Mouse (Mus musculus) midbrain, embryonic 13.5 days (tissue): ENCODE results near the gene C330021F23Rik. TPM values are rescaled to one million over a fixed set of nuclear protein-coding genes. Genes with fewer than 3 reads are reported as not detected.

Experiments used
- ATAC-seq: fragments of 200-750 bp; cut with Nextera tagmentation; 2 replicates; pipeline ENCODE4 v1.8.0; 2017; ENCODE audit warnings: mild to moderate bottlenecking, moderate TSS enrichment, moderate library complexity
- H3K27ac ChIP-seq: fragments of 300-500 bp; sonication (generic); 2 replicates; pipeline ENCODE4 v1.5.1; 2015; ENCODE audit warnings: inconsistent platforms, mild to moderate bottlenecking, moderate library complexity
- H3K27me3 ChIP-seq: fragments of 300-500 bp; sonication (generic); 2 replicates; pipeline ENCODE4 v1.6.1; 2015; ENCODE audit warnings: mild to moderate bottlenecking, inconsistent platforms
- H3K36me3 ChIP-seq: fragments of 300-500 bp; sonication (generic); 2 replicates; pipeline ENCODE4 v1.6.1; 2015; ENCODE audit warnings: mild to moderate bottlenecking, inconsistent platforms
- H3K4me1 ChIP-seq: fragments of 300-500 bp; sonication (generic); replicated peaks from 2 replicates; pipeline ENCODE4 v1.6.1; 2015; ENCODE audit warnings: inconsistent platforms
- H3K4me2 ChIP-seq: fragments of 300-500 bp; sonication (generic); replicated peaks from 2 replicates; pipeline ENCODE4 v1.6.1; 2015; ENCODE audit warnings: moderate library complexity, mild to moderate bottlenecking, inconsistent platforms
- H3K4me3 ChIP-seq: fragments of 300-500 bp; sonication (generic); replicated peaks from 2 replicates; pipeline ENCODE4 v1.5.1; 2015; ENCODE audit warnings: mild to moderate bottlenecking, inconsistent platforms
- H3K9ac ChIP-seq: fragments of 300-500 bp; sonication (generic); replicated peaks from 2 replicates; pipeline ENCODE4 v1.6.1; 2015; ENCODE audit warnings: mild to moderate bottlenecking, inconsistent platforms
- H3K9me3 ChIP-seq: fragments of 300-500 bp; sonication (generic); 2 replicates; pipeline ENCODE4 v1.6.1; 2016; ENCODE audit warnings: mild to moderate bottlenecking, inconsistent platforms
- WGBS: fragments of 180-500 bp; shearing (Covaris S2); methylation state at CpG from one replicate; pipeline ENCODE4 v1.1.7; 2015; 5-methylcytosine and 5-hydroxymethylcytosine counted together
- polyA plus RNA-seq: library from polyadenylated mRNA; unstranded; fragments of >200 nt; fragmentation: Nextera tagmentation; extraction: Ambion mirVana; gene quantifications from 2 replicates; pipeline ENCODE4 v1.2.1, GENCODE M21; 2015

Gene C330021F23Rik
- 1.1 and 1.3 TPM in 2 replicates for polyA plus RNA-seq

DNA sequence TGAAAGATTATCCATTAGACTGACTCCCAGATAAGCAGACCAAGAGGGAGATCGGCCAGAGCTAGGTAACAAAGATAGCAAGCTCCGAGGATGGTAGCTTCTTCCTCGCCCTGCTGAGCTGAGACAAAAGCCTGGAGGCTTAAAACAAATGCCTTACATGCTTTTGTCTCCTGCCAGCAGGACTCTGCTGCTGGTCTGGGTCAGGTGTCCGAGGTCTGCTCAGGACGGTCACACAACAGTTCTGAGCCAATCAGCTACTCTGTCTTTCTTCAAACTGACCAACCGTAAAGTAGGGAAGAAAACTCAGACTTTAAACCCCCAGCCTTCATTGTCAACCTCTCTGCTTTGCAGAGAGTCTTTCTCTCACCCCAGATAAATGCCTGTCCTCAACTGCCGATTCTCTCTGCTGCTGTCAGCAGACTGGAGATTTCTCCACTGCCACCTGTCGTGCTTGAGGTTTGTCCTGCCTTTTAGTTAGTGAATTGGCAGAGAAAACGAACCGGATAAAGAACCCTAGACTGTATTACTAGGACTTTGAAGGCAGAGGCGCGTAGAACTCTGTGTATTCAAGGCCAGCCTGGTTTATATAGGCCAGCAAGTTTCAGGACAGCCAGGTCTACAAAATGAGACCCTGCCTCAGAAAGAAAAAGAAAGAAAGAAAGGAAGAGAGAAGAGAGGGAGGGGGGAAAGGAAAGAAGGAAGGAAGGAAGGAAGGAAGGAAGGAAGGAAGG is at the start of gene C330021F23Rik:
Gene C330021F23Rik (plus strand): TSS at position 350 of the 731 bp plus-strand sequence.
- peak within 1 kb of the TSS; percentile 20 for H3K4me3 ChIP-seq
- no peaks in the 10 kb centered on the region for H3K9me3 ChIP-seq
- H3K27ac ChIP-seq = no peak within 1 kb of the TSS
- peak within 1 kb of the TSS; percentile 37 for H3K9ac ChIP-seq
- H3K36me3 ChIP-seq = no peaks in the 10 kb centered on the region
- ATAC-seq = peak; percentile 70
- H3K4me2 ChIP-seq = peak within 1 kb of the TSS; percentile 43
- 1% methylated on average over 12 of the region's 12 CpGs for WGBS
- H3K27me3 ChIP-seq = no peaks in the 10 kb centered on the region
- H3K4me1 ChIP-seq = peaks cover 18% of the 10 kb centered on the region

GRCm38 (mm10) chr8:3522007-3522697 is 45.6 kb upstream of the C330021F23Rik start:
- H3K27ac ChIP-seq = no peak overlapping the region
- no peaks in the 10 kb centered on the region for H3K9me3 ChIP-seq
- no peak for ATAC-seq
- peaks cover 52% of the 10 kb centered on the region for H3K36me3 ChIP-seq
- no peak overlapping the region for H3K4me3 ChIP-seq
- no peaks in the 10 kb centered on the region for H3K27me3 ChIP-seq
- no peak overlapping the region for H3K9ac ChIP-seq
- peaks cover 2% of the 10 kb centered on the region for H3K4me1 ChIP-seq
- H3K4me2 ChIP-seq = no peak overlapping the region
- WGBS = 90% methylated on average over 13 of the region's 13 CpGs

DNA sequence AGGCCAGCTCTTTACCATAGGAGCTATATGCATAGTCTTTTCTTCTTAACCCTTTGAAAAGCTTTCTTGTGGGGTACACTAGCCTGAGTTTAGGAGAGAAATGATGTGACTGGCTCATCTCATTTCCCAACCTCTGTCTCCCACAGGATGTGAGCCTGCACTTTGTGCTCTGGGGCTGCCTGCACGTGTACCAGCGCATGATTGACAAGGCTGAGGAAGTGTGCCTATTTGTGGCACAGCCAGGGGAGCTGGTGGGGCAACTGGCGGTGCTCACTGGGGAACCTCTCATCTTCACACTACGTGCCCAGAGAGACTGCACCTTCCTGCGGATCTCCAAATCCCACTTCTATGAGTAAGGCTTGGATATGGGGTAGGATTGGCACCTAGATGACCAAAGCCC is 37.0 kb upstream of the C330021F23Rik start:
- no peak overlapping the region for H3K4me3 ChIP-seq
- H3K27me3 ChIP-seq = no peaks in the 10 kb centered on the region
- H3K9me3 ChIP-seq = no peaks in the 10 kb centered on the region
- H3K36me3 ChIP-seq = peaks cover 48% of the 10 kb centered on the region
- WGBS = 88% methylated on average over 5 of the region's 5 CpGs
- no peak for ATAC-seq
- no peaks in the 10 kb centered on the region for H3K4me1 ChIP-seq
- no peak overlapping the region for H3K4me2 ChIP-seq
- no peak overlapping the region for H3K27ac ChIP-seq
- no peak overlapping the region for H3K9ac ChIP-seq

DNA sequence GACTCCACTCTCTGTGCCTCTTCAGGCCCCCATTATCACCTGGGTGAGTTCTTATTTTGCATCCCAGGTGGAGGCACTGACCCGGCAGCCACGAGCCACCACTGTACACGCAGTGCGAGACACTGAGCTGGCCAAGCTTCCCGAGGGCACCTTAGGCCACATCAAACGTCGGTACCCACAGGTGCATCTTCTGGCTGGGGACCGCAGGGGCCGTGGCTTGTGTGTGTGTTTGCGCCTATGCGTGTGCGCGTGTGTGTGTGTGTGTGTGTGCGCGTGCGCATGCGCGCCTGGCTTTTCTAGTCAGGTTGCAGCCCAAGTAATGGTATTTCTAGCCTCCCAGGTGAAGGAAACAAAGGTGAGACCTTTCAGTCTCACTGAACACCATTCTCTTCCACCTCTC is 35.9 kb upstream of the C330021F23Rik start:
- H3K9ac ChIP-seq = no peak overlapping the region
- peaks cover 51% of the 10 kb centered on the region for H3K36me3 ChIP-seq
- H3K4me3 ChIP-seq = no peak overlapping the region
- no peak overlapping the region for H3K4me2 ChIP-seq
- no peak overlapping the region for H3K27ac ChIP-seq
- no peak for ATAC-seq
- no peaks in the 10 kb centered on the region for H3K27me3 ChIP-seq
- no peaks in the 10 kb centered on the region for H3K4me1 ChIP-seq
- 96% methylated on average over 18 of the region's 18 CpGs for WGBS
- no peaks in the 10 kb centered on the region for H3K9me3 ChIP-seq

- H3K9ac ChIP-seq = no peak overlapping the region
- ATAC-seq = no peak
Measured at GRCm38 (mm10) chr8:3536053-3536841, 31.5 kb upstream of the C330021F23Rik start.

GRCm38 (mm10) chr8:3536940-3537339 is 30.9 kb upstream of the C330021F23Rik start:
- H3K36me3 ChIP-seq = peaks cover 85% of the 10 kb centered on the region
- no peak for ATAC-seq
- H3K27me3 ChIP-seq = no peaks in the 10 kb centered on the region
- no peak overlapping the region for H3K9ac ChIP-seq
- no peak overlapping the region for H3K4me3 ChIP-seq
- H3K27ac ChIP-seq = no peak overlapping the region
- 93% methylated on average over 9 of the region's 9 CpGs for WGBS
- no peaks in the 10 kb centered on the region for H3K4me1 ChIP-seq
- no peaks in the 10 kb centered on the region for H3K9me3 ChIP-seq
- H3K4me2 ChIP-seq = no peak overlapping the region

More at GRCm38 (mm10) chr8:3536053-3536841, 31.5 kb upstream of the C330021F23Rik start:
- Histone ChIP-seq H3K4me1 (no peaks in the 10 kb centered on the region), H3K4me3 (no peak overlapping the region), H3K36me3 (peaks cover 87% of the 10 kb centered on the region), H3K27ac (no peak overlapping the region), H3K4me2 (no peak overlapping the region), H3K27me3 (no peaks in the 10 kb centered on the region), H3K9me3 (no peaks in the 10 kb centered on the region)
- 70% methylated on average over 15 of the region's 15 CpGs for WGBS

DNA sequence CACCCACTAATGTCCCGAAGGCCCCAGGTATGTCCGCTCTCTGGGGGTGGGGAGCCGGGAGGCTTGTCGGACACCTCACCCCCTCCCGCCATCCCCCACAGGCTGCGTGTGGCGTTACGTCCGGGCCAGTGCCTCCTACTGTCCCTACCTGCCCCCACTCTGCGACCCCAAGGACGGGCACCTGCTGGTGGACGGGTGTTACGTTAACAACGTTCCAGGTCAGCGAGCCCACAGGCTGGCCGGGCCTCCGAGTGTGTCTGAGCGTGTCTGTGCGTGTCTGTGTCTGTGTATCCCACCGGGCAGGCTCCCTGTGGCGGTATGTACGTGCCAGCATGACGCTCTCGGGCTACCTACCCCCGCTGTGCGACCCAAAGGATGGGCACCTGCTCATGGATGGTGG is 30.1 kb upstream of the C330021F23Rik start:
- H3K27me3 ChIP-seq = no peaks in the 10 kb centered on the region
- no peak overlapping the region for H3K4me2 ChIP-seq
- whole genome bisulfite sequencing = 96% methylated on average over 26 of the region's 26 CpGs
- no peak for ATAC-seq
- no peak overlapping the region for H3K27ac ChIP-seq
- H3K4me1 ChIP-seq = no peaks in the 10 kb centered on the region
- H3K4me3 ChIP-seq = no peak overlapping the region
- H3K9ac ChIP-seq = no peak overlapping the region
- no peaks in the 10 kb centered on the region for H3K9me3 ChIP-seq
- H3K36me3 ChIP-seq = peaks cover 85% of the 10 kb centered on the region

- Histone ChIP-seq H3K36me3 (peaks cover 90% of the 10 kb centered on the region), H3K4me2 (no peak overlapping the region), H3K4me1 (no peaks in the 10 kb centered on the region), H3K27me3 (no peaks in the 10 kb centered on the region), H3K4me3 (no peak overlapping the region), H3K9me3 (no peaks in the 10 kb centered on the region), H3K9ac (no peak overlapping the region), H3K27ac (no peak overlapping the region)
- no peak for ATAC-seq
- 84% methylated on average over 7 of the region's 7 CpGs for WGBS
Measured at GRCm38 (mm10) chr8:3539146-3539545, 28.6 kb upstream of the C330021F23Rik start.

- H3K4me3 ChIP-seq = no peak overlapping the region
- H3K27ac ChIP-seq = no peak overlapping the region
- 93% methylated on average over 4 of the region's 4 CpGs for WGBS
- H3K9me3 ChIP-seq = no peaks in the 10 kb centered on the region
- ATAC-seq = no peak
- H3K4me1 ChIP-seq = no peaks in the 10 kb centered on the region
- no peak overlapping the region for H3K4me2 ChIP-seq
- no peaks in the 10 kb centered on the region for H3K27me3 ChIP-seq
- H3K36me3 ChIP-seq = peaks cover 93% of the 10 kb centered on the region
- H3K9ac ChIP-seq = no peak overlapping the region
Measured at GRCm38 (mm10) chr8:3540076-3540475, 27.7 kb upstream of the C330021F23Rik start.

DNA sequence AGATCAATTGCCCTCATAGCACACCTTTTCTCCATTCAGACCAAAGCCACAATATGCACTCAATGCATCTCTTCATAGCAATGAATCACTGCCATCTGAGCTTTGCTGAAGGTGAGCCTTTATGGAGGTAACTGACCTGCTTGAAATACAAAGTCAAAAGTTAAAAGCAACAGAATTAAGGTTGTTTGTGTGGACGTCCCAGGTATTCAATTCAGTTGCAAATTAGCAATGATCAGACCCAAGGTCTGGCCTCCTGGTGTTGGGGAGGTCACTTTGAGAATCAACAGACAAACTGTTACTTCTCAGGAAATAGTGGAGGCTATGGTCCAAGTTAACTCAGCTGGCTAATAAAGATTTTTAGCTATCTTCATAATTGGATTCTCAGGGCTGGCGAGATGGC is 21.3 kb upstream of the C330021F23Rik start:
- no peak overlapping the region for H3K4me3 ChIP-seq
- no peaks in the 10 kb centered on the region for H3K4me1 ChIP-seq
- H3K4me2 ChIP-seq = no peak overlapping the region
- no peak overlapping the region for H3K27ac ChIP-seq
- H3K9me3 ChIP-seq = no peaks in the 10 kb centered on the region
- WGBS = 92% methylated on average over 2 of the region's 2 CpGs
- H3K9ac ChIP-seq = no peak overlapping the region
- H3K36me3 ChIP-seq = peaks cover 47% of the 10 kb centered on the region
- H3K27me3 ChIP-seq = no peaks in the 10 kb centered on the region
- no peak for ATAC-seq

- no peaks in the 10 kb centered on the region for H3K4me1 ChIP-seq
- H3K27me3 ChIP-seq = no peaks in the 10 kb centered on the region
- H3K9me3 ChIP-seq = no peaks in the 10 kb centered on the region
- H3K36me3 ChIP-seq = no peaks in the 10 kb centered on the region
- no peak overlapping the region for H3K9ac ChIP-seq
- H3K27ac ChIP-seq = no peak overlapping the region
- ATAC-seq = no peak
- WGBS = 82% methylated on average over 1 of the region's 1 CpGs
- no peak overlapping the region for H3K4me2 ChIP-seq
- no peak overlapping the region for H3K4me3 ChIP-seq
Measured at GRCm38 (mm10) chr8:3552240-3552639, 15.6 kb upstream of the C330021F23Rik start.

DNA sequence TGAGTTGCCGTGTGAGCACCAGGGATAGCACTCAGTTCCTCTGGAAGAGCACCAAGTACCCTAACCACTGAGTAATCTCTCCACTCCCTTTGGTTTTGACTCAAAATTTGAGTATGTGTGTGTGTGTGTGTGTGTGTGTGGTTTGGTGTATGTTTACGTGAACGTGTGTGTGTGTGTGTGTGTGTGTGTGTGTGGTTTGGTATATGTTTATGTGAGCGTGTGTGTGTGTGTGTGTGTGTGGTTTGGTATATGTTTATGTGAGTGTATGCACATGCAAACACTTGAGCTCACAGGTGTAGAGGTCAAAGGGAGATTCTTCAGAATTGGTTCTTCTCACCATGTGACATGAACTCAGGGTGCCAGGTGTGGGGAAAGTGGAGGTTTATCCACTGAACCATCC is 11.7 kb upstream of the C330021F23Rik start:
- Histone ChIP-seq H3K9me3 (no peaks in the 10 kb centered on the region), H3K9ac (no peak overlapping the region), H3K27me3 (no peaks in the 10 kb centered on the region), H3K4me3 (no peak overlapping the region), H3K4me2 (no peak overlapping the region), H3K36me3 (no peaks in the 10 kb centered on the region), H3K27ac (no peak overlapping the region), H3K4me1 (no peaks in the 10 kb centered on the region)
- ATAC-seq = peak; percentile 96
- 65% methylated on average over 4 of the region's 4 CpGs for WGBS
